Mouse (Mus musculus): ENCODE measurements around the gene Ky.

- TF ChIP-seq FLI1 (IDR thresholded peaks at IDR 0.05; ENCODE audit: low read length), result no peak
- TF ChIP-seq GATA1 (IDR thresholded peaks at IDR 0.05; ENCODE audit: borderline replicate concordance, low read length), result no peak
Measured at GRCm38 (mm10) chr9:102542540-102542939, 37.0 kb downstream of the Ky start.

Measured in megakaryocyte, embryonic 14.5 days (primary cell).